Mouse (Mus musculus): ENCODE measurements around the gene Pmvk. TPM values are rescaled to one million over a fixed set of nuclear protein-coding genes. Genes with fewer than 3 reads are reported as not detected.

Gene Pmvk
- total and polyA plus RNA-seq, 2 experiments from 2014 or later = 65.4 to 120 TPM

GRCm38 (mm10) chr3:89516321-89516720, 62.0 kb downstream of the Pmvk start:
- 93% methylated on average over 5 of the region's 5 CpGs for WGBS
- Histone ChIP-seq H3K27me3 (ENCODE audit: insufficient read depth, low read length) (no peaks in the 10 kb centered on the region), H3K9ac (replicated peaks; ENCODE audit: low read length) (no peak overlapping the region), H3K4me3 (ENCODE audit: low read length) (no peak overlapping the region), H3K4me2 (ENCODE audit: low read depth, low read length) (no peak overlapping the region), H3K4me1 (ENCODE audit: insufficient read depth, low read length) (peaks cover 4% of the 10 kb centered on the region), H3K9me3 (ENCODE audit: low read length) (0 out of 2 replicates have a peak, but pooled peaks cover 4% of the 10 kb centered on the region), H3K36me3 (ENCODE audit: insufficient read depth, low read length) (no peaks in the 10 kb centered on the region), H3K27ac (no peak overlapping the region)
- peak; percentile 48 for TF ChIP-seq CTCF (IDR thresholded peaks at IDR 0.05; ENCODE audit: low read depth)
- DNase-seq (ENCODE audit: low spot score) = no peak
- ATAC-seq = no peak

Other genes with a start within 250 kb of the Pmvk start
- gene Thbs3, start 239.4 kb upstream of the Pmvk start, total RNA-seq (2014; rRNA removed) = 29.4 and 37.9 TPM in 2 replicates
- 36.8 and 37.2 TPM in 2 replicates for gene Thbs3, start 239.4 kb upstream of the Pmvk start, polyA plus RNA-seq (2015; fragmentation: Nextera tagmentation; extraction: Ambion mirVana)
- 103 and 130 TPM in 2 replicates for gene Mtx1, start 227.5 kb upstream of the Pmvk start, total RNA-seq (2014; rRNA removed)
- 186 TPM in 2 replicates for gene Mtx1, start 227.5 kb upstream of the Pmvk start, polyA plus RNA-seq (2015; fragmentation: Nextera tagmentation; extraction: Ambion mirVana)
- 1.9 TPM in 2 replicates for gene Muc1, start 225.5 kb upstream of the Pmvk start, total RNA-seq (2014; rRNA removed)
- gene Muc1, start 225.5 kb upstream of the Pmvk start, polyA plus RNA-seq (2015; fragmentation: Nextera tagmentation; extraction: Ambion mirVana) = 0.82 and 1.5 TPM in 2 replicates
- gene Krtcap2, start 208.6 kb upstream of the Pmvk start, total RNA-seq (2014; rRNA removed) = 74.9 and 111 TPM in 2 replicates
- 250 and 268 TPM in 2 replicates for gene Krtcap2, start 208.6 kb upstream of the Pmvk start, polyA plus RNA-seq (2015; fragmentation: Nextera tagmentation; extraction: Ambion mirVana)
- 97.9 and 101 TPM in 2 replicates for gene Trim46, start 208.2 kb upstream of the Pmvk start, total RNA-seq (2014; rRNA removed)
- 42.9 and 49.8 TPM in 2 replicates for gene Trim46, start 208.2 kb upstream of the Pmvk start, polyA plus RNA-seq (2015; fragmentation: Nextera tagmentation; extraction: Ambion mirVana)
- gene Dpm3, start 195.2 kb upstream of the Pmvk start, total RNA-seq (2014; rRNA removed) = 295 and 347 TPM in 2 replicates
- 95.5 and 97.8 TPM in 2 replicates for gene Dpm3, start 195.2 kb upstream of the Pmvk start, polyA plus RNA-seq (2015; fragmentation: Nextera tagmentation; extraction: Ambion mirVana)
- 30.1 and 30.8 TPM in 2 replicates for gene Slc50a1, start 184.0 kb upstream of the Pmvk start, total RNA-seq (2014; rRNA removed)
- gene Slc50a1, start 184.0 kb upstream of the Pmvk start, polyA plus RNA-seq (2015; fragmentation: Nextera tagmentation; extraction: Ambion mirVana) = 47.2 and 49.1 TPM in 2 replicates
- 3.9 and 5.9 TPM in 2 replicates for gene Efna1, start 173.4 kb upstream of the Pmvk start, total RNA-seq (2014; rRNA removed)
- gene Efna1, start 173.4 kb upstream of the Pmvk start, polyA plus RNA-seq (2015; fragmentation: Nextera tagmentation; extraction: Ambion mirVana) = 7.4 and 10.9 TPM in 2 replicates
- gene Efna3, start 131.6 kb upstream of the Pmvk start, total RNA-seq (2014; rRNA removed) = 107 and 171 TPM in 2 replicates
- 57.0 and 61.4 TPM in 2 replicates for gene Efna3, start 131.6 kb upstream of the Pmvk start, polyA plus RNA-seq (2015; fragmentation: Nextera tagmentation; extraction: Ambion mirVana)
- gene Efna4, start 116.5 kb upstream of the Pmvk start, total RNA-seq (2014; rRNA removed) = 7.6 and 9.6 TPM in 2 replicates
- 3.5 and 4.2 TPM in 2 replicates for gene Efna4, start 116.5 kb upstream of the Pmvk start, polyA plus RNA-seq (2015; fragmentation: Nextera tagmentation; extraction: Ambion mirVana)
- 94.4 and 107 TPM in 2 replicates for gene Adam15, start 104.5 kb upstream of the Pmvk start, total RNA-seq (2014; rRNA removed)
- gene Adam15, start 104.5 kb upstream of the Pmvk start, polyA plus RNA-seq (2015; fragmentation: Nextera tagmentation; extraction: Ambion mirVana) = 67.6 and 73.2 TPM in 2 replicates
- 0.07 and 0.31 TPM in 2 replicates for gene Dcst2, start 92.6 kb upstream of the Pmvk start, total RNA-seq (2014; rRNA removed)
- 0.20 and 0.42 TPM in 2 replicates for gene Dcst2, start 92.6 kb upstream of the Pmvk start, polyA plus RNA-seq (2015; fragmentation: Nextera tagmentation; extraction: Ambion mirVana)
- gene Dcst1, start 89.3 kb upstream of the Pmvk start, total RNA-seq (2014; rRNA removed) = 0.05 TPM in 1 of 2 replicates, not detected in the other
- gene Dcst1, start 89.3 kb upstream of the Pmvk start, polyA plus RNA-seq (2015; fragmentation: Nextera tagmentation; extraction: Ambion mirVana) = 1.00 and 1.1 TPM in 2 replicates
- 3.7 and 5.4 TPM in 2 replicates for gene Zbtb7b, start 59.8 kb upstream of the Pmvk start, total RNA-seq (2014; rRNA removed)
- gene Zbtb7b, start 59.8 kb upstream of the Pmvk start, polyA plus RNA-seq (2015; fragmentation: Nextera tagmentation; extraction: Ambion mirVana) = 0.73 and 0.82 TPM in 2 replicates
- gene Lenep, start 51.7 kb upstream of the Pmvk start, total RNA-seq (2014; rRNA removed) = not detected in 2 replicates
- not detected in 2 replicates for gene Lenep, start 51.7 kb upstream of the Pmvk start, polyA plus RNA-seq (2015; fragmentation: Nextera tagmentation; extraction: Ambion mirVana)
- gene Flad1, start 42.7 kb upstream of the Pmvk start, total RNA-seq (2014; rRNA removed) = 32.1 and 40.7 TPM in 2 replicates
- 23.8 and 26.8 TPM in 2 replicates for gene Flad1, start 42.7 kb upstream of the Pmvk start, polyA plus RNA-seq (2015; fragmentation: Nextera tagmentation; extraction: Ambion mirVana)
- gene Cks1b, start 36.2 kb upstream of the Pmvk start, total RNA-seq (2014; rRNA removed) = 43.6 and 45.6 TPM in 2 replicates
- gene Cks1b, start 36.2 kb upstream of the Pmvk start, polyA plus RNA-seq (2015; fragmentation: Nextera tagmentation; extraction: Ambion mirVana) = 103 and 107 TPM in 2 replicates
- 29.6 and 33.4 TPM in 2 replicates for gene Shc1, start 36.1 kb upstream of the Pmvk start, total RNA-seq (2014; rRNA removed)
- 12.8 and 13.9 TPM in 2 replicates for gene Shc1, start 36.1 kb upstream of the Pmvk start, polyA plus RNA-seq (2015; fragmentation: Nextera tagmentation; extraction: Ambion mirVana)
- gene Pygo2, start 24.3 kb upstream of the Pmvk start, total RNA-seq (2014; rRNA removed) = 74.1 and 74.7 TPM in 2 replicates
- 28.8 and 31.0 TPM in 2 replicates for gene Pygo2, start 24.3 kb upstream of the Pmvk start, polyA plus RNA-seq (2015; fragmentation: Nextera tagmentation; extraction: Ambion mirVana)
- 22.5 and 33.6 TPM in 2 replicates for gene Pbxip1, start 17.8 kb upstream of the Pmvk start, total RNA-seq (2014; rRNA removed)
- gene Pbxip1, start 17.8 kb upstream of the Pmvk start, polyA plus RNA-seq (2015; fragmentation: Nextera tagmentation; extraction: Ambion mirVana) = 28.5 and 31.3 TPM in 2 replicates
- 20.8 and 27.3 TPM in 2 replicates for gene Kcnn3, start 65.6 kb downstream of the Pmvk start, total RNA-seq (2014; rRNA removed)
- 7.2 and 7.4 TPM in 2 replicates for gene Kcnn3, start 65.6 kb downstream of the Pmvk start, polyA plus RNA-seq (2015; fragmentation: Nextera tagmentation; extraction: Ambion mirVana)

Data from hindbrain, postnatal 0 days (tissue).